Mouse (Mus musculus): ENCODE data around the gene Phpt1.
"Not testable (repeated sequence)": the region's sequence is repeated elsewhere in the genome, so short reads cannot be mapped to it uniquely, and the experiment has no call there.

The Phpt1 gene

GRCm38 (mm10) chr2:25560551-25560950 is 14.5 kb downstream of the Phpt1 start:
- DNase-seq (ENCODE audit: low spot score) = no peak

DNA sequence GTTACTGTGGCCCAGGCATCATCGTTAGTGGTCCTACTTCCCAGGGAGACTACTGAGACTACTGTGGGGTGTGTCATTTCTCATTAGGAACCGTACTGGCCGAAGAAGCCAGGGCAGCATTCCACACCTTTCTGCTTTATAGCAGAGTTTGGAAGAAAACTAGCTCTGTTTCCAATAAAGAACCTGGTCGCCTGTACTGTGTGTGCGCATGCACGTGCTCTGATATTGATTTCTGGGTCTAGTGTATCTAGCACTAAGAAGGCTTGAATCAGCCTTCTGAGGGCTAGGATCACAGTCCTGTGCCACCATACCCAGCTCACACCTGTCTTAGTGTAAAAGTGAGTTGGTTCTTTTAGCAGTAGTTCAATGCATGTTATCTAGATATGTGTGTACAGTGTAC is 16.2 kb downstream of the Phpt1 start:
- DNase-seq (ENCODE audit: low spot score) = no peak

DNA sequence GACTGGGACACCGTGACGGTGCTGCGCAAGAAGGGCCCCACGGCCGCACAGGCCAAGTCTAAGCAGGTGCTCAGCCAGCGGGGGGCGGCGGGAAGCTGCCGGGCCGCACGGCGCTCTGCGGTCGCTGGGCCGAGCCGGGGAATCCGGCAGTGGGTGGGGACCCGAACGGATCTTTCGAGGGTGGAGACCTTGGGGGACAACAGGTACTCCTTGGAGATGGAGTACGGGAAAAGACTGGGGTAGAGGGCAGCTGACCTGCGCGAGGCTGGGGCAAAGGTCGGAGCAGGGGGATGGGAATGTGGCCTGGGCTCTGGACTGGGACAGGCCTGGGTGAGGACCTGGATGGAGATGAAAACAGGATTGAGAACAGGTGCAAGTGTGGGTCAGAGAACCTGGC is 17.1 kb downstream of the Phpt1 start:
- no peak for DNase-seq (ENCODE audit: low spot score)

DNA sequence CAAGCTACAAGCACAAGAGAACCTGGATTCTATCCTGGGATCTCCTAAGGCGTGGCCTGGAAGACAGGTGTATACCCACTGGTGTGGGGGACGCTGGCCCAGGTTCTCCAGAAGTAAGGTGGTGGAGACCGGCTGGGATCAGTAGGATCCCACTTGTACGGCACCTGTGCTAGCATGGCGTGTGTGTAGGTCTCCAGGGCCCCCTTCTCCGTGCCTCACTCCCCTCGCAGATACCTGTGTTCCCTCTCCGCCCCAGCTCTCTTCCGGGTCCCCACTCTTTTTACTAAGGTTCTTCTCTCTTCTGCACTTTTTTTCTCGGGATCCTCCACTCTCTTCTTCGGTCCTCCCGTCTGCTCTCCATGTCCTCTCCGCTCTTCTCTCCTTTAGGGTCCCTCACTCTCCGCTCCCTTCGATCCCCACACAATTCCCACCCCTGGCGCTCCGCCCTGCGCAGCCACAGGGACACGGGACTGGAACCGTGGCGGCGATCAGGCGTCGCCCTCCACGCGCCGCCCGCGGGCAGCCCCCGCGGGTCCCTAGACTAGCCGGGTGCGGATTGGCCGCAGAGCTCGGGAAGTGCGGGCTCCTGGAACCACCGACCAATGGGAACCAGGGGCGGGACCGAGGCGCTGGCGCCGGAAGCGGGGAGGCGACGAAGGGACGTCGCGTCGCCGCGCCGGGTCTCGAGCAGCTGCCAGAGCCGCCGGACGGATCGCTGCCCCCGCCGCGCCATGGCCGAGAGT is 17.6 kb downstream of the Phpt1 start, which contains the start of gene Edf1:
Edf1 (plus strand) TSS at position 627 of the 743 bp plus-strand sequence.
- DNase-seq (ENCODE audit: low spot score) = peak; percentile 86

- no peak for DNase-seq (ENCODE audit: low spot score)
Observed at GRCm38 (mm10) chr2:25556296-25556695, 18.7 kb downstream of the Phpt1 start.

DNA sequence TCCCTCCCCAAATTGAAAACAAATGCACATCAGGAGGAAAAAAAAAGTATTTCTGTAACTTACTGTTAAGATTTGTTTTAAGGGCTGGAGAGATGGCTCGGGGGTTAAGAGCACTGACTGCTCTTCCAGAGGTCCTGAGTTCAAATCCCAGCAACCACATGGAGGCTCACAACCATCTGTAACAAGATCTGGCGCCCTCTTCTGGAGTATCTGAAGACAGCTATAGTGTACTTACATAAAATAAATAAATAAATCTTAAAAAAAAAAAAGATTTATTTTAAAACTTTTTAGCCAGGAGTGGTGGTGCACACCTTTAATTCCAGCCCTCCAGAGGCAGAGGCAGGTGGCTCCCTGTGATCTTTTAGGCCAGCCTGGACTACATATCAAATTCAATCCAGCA is 19.5 kb downstream of the Phpt1 start:
- DNase-seq (ENCODE audit: low spot score) = not testable (repeated sequence)

- DNase-seq (ENCODE audit: low spot score) = not testable (repeated sequence)
Observed at GRCm38 (mm10) chr2:25553171-25553786, 21.7 kb downstream of the Phpt1 start.

DNA sequence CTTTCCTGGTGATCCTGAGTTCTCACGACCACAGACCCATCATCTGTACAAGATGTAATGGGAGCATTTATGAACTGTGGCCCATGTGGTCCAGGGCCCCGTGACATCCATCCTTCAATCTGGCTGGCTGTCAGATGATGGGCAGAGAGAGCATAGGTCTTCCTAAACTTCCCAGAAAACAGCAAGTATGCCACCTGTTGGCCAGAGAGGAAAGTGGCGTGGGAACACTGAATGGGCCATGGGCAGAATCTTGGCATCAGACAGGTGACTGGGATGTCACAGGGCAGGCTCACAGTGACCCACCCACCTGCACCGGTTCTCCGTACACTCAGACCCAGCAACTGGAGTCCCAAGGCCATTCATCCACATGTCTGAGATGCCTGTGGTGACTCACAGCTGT is 23.8 kb downstream of the Phpt1 start:
- DNase-seq (ENCODE audit: low spot score) = peak; percentile 78

DNA sequence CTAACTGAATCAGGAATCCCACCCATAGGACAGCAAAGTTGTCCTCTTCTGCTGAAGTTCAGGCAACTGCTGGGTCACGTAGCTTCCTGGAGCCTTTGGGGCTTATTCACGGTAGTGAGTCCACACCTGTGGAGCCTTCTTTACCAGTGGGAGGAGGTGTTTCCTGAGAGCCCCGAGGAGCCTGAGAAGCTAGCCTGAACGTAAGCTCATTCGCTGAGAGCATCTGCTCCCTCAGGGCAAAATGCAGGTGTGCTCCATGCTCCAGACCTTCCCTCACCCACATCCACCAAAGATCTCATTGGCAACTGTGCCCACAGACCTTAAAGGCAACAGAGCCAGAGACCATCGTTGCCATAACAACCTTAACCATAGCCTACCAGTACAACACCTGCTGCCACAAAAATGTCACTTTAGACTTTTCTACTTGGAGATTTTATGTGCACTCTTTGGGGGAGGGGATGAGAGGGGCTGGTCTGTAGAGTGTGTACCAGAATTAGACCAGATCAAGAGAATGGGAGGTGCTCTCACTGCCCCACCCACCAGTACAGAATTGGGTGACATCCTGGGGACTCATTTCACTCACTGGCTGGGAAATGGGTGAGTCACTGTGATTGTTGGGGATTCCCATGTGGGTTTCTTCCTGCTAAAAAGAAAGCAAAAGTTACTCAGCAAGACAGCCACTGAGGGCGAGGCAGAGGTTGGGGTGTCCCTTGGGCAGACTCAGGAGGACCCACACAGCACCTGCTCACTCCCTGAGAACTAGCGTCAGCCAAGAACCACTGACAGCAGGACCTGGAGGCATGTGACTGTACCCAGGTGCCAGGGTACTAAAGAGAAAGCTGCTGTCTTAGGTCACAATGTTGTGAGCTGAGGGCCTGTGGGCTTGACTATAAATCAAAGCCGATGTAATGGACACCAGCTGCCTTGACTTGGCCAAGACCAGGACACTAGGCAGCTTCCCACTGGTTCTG is 25.7 kb downstream of the Phpt1 start:
- DNase-seq (ENCODE audit: low spot score) = peak; percentile 48

- peak; percentile 97 for DNase-seq (ENCODE audit: low spot score)
Observed at GRCm38 (mm10) chr2:25546811-25547491, 28.1 kb downstream of the Phpt1 start, which contains the start of gene Traf2. Gene Traf2, minus strand, starts transcription at chr2:25546940.

GRCm38 (mm10) chr2:25545996-25546810 is 28.8 kb downstream of the Phpt1 start:
- peak; percentile 64 for DNase-seq (ENCODE audit: low spot score)

DNA sequence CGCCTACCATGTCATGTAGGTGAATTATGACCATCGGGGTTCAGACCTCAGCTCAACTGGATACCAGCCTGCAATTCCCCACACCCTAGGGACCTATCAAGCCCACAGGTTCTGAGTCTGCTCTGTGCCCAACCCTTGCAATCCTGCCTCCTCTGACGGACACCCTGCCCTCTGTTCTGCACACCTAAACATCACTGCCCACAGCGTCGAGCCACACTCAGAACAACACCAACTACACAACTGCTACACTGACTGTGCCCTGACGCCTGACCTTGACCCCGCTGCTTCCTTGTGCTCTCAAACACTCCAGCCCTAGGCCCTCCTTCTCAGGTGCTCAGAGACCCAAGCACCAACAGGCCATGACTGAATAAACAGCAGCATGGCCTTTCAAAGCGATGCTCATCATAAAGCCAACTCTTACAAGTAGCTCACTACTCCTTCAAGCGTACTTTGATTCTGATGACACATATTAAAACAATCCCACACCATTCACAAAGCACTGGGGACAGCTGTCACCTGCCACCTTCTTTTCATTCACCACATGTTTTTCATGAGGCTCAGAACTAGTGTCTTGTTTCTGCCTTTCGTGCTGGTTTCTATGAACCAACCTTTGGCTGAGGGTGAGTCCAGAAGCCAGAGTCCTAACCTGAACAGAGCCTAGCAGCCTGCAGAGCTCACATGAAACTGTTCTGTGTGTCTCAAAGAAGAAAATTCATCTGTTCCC is 33.2 kb downstream of the Phpt1 start:
- DNase-seq (ENCODE audit: low spot score) = no peak

- peak; percentile 41 for DNase-seq (ENCODE audit: low spot score)
Observed at GRCm38 (mm10) chr2:25540541-25540948, 34.5 kb downstream of the Phpt1 start.

DNA sequence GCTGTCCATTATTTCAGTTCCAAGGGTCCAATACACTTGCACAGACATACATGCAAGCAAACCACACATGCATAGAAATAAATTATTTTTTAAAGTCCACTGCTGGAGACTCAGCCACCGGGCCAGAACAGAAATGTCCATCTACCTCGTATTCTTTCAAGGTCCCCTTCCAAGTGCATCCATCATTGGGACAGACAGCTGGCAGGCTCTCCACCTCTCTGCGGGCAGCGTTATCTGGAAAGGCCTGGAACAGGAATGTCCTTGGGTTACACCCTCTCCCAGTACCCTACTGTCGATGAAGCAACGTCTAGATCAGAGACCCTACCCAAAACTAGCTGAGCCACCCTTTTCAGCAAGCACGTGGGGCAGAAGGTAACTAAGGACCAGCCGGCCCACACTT is 38.5 kb downstream of the Phpt1 start:
- peak; percentile 31 for DNase-seq (ENCODE audit: low spot score)

- no peak for DNase-seq (ENCODE audit: low spot score)
Observed at GRCm38 (mm10) chr2:25534866-25535182, 40.2 kb downstream of the Phpt1 start.

GRCm38 (mm10) chr2:25534178-25534865 is 40.7 kb downstream of the Phpt1 start:
- peak; percentile 96 for DNase-seq (ENCODE audit: low spot score)

- peak; percentile 39 for DNase-seq (ENCODE audit: low spot score)
Observed at GRCm38 (mm10) chr2:25533707-25534106, 41.3 kb downstream of the Phpt1 start.

DNA sequence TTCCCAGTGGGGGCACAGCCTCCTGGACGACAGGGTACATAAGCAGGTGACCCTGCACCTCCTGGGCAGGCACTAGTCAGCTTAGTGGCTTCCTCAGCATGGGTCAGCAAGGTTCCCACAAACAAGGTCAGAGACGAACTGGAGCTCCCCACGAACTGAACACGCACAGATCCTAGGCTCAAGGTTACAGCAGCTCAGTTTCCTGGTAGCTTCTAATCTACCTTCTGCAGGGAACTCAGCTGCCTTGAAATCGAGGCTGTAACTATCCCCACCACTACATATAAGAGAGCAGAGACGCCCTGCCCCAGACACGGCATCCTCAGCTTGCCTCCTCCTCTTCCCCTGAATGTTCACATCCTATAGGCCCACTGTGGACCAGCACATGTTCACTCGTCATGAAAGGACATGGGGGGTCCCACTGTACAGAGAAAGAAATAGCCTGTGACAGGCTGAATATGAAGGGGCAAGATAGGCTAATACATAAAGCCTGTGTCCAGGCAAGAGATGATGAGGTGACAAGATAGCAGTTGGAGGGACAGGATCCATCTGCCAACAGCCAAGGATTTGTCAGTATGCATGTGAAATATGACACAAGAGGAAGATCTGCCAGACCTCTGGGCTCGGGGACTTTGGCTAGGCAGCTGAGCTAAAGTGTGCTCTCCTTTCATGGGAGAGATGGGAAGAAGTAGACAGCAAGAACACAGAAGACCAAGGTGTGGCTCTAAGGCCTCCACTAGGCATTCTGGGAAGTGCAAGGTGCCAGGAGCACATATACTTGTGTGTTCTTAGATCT is 48.3 kb downstream of the Phpt1 start:
- DNase-seq (ENCODE audit: low spot score) = no peak

All from adipocyte (in vitro differentiated cells).